Mouse (Mus musculus): ENCODE data around the gene Rfx1.

Rfx1 gene

DNA sequence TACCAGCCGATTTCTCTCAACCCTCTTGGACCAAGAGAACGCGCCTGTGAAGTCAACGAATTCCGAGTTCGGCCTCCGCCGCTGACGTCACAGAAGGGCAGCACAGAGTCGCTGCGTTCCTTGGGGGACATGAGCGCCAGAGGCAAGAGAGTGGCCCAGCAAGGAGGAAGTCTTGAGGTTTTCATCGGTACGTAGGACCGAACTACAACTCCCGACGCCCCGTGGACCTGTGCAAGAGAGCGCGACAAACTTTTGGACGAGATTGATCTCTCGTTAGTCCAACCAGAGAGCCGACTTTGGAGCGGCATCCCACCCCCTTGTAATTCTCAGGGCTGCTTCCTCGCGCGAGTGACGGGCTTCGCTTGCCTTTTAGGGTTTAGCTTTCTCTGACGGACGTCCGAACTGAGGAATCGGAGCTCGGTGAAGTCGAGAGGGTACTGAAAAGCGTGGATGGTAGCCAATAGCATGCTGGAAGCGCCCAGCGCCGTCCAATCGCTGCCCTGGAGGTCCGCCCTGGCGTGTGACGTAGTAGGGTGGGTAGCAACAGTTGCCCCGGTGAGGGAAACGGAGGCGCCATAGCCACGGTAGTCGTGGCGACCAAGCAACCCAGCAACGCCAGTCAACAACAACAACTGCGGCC is at the start of gene Rfx1:
TSS of gene Rfx1 (plus strand) at position 544 of the 640 bp plus-strand sequence.
- in situ Hi-C loops (cut with MboI) = no loop called here

DNA sequence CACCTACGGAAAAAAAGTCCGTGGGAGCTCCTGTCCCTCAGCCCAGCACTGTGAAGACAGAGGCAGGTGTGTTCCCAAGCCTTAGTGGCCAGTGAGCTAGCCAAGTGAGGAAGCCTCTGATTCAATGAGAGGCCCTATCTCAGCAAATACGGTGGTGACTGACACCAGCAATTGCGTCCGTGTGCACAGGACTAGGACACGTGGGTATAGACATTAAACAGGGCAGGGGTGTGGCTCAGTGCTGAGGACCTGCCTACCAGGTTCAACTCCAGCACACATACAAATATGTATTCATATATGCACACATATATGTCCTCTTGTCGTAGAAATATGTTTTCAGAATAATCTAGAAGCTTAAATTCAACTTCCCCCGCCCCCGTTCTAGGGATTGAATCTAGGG is 46.9 kb upstream of the Rfx1 start:
- in situ Hi-C loops (cut with MboI) = no loop called here

DNA sequence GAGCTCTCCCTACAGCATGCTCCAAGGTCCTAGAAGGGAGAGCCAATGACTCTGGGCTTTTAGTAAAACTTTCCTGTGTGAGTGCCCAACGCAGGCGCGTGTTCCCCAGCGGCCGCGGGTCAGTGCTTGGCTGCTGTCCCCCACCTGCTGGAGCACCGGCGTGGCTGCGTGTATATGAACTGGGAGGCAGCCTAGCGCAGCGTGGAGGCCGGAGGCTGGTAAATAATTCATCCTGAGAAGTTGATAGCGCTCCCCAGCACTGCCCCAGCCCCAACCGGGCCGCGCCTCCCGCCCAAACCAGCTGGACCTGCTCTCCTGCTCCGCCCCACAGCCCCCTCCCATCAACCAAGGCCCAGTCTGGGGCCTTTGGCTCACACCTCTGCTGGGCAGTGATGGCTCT is 45.5 kb upstream of the Rfx1 start, which contains the start of gene Palm3:
TSS of gene Palm3 (plus strand) at position 376 of the 400 bp plus-strand sequence.
- in situ Hi-C loops (cut with MboI) = no loop called here

DNA sequence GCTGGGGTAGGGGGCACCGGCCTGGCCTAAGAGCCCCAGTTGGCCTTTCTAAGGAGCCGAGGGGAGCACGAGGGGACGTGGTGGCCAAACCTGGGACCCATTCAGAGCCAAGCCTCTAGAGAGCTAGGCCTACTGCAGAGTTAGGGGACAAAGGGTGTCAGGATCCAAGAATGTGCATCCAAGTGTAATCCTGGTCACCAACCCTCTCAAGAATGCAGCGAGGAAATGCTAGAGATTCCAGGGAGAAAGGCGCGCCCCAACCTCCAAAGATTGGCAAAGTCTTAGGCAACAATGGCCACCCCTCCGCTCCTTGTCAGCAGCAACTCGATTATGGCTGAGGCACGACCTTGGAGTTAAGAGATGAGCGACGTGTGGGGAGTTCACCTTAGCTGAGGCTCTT is 45.1 kb upstream of the Rfx1 start:
- in situ Hi-C loops (cut with MboI) = no loop called here

DNA sequence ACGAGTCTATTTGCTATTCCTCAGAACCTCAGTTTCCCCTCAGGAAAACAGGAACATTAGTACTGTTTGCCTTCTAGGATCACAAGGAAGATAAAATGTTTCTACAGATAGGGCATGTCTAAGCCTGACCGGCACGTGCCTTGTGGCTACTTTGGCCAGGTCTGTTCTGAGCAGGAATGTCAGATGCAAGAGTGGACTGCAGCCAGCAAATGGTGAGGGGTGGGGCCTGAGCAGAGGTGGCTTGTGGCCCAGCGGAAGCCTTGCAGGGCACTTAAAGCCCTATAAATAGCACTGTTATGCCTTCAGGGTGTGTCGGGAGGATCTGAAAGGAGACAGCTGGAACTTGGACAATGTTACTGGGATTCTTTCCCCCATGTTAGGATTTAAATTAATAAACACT is 43.5 kb upstream of the Rfx1 start:
- in situ Hi-C loops (cut with MboI) = no loop called here

DNA sequence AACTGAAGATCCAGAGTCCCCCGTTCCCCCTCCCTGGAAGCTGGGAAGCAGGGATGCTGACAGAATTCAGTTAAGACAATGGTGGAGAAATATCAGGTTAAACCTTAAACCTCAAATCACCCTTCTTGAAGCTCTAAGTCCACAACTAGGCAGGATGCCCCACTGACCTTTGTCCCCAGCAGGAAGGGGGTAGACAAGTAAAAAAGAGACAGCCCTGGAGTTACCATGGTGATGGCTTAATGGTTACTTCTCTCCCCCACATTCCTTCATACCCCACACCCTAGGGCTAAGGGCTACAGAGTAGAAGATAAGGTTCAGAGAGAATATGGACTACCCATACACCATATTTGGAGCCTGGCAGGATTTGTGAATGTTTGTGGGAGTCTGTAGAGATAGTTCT is 43.0 kb upstream of the Rfx1 start:
- in situ Hi-C loops (cut with MboI) = no loop called here

DNA sequence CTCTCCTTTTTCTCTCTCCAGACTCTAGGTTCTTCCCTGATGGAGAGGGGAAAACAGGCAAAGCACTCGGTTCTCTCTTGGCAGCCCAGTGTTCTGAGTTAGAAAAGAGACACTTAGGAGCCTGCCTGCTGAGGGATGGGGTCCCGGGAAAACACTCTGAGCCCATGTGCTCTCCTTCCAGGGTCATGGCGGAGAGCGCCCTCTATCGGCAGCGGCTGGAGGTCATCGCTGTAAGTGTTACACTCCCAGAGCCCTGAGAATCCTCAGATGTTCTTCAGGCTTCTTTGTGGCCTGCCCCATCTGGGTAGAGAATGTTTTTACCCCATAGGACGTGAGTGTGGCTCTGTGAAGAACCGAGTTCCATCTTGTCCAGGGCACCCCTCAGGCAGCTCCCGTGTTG is 42.5 kb upstream of the Rfx1 start:
- in situ Hi-C loops (cut with MboI) = no loop called here

DNA sequence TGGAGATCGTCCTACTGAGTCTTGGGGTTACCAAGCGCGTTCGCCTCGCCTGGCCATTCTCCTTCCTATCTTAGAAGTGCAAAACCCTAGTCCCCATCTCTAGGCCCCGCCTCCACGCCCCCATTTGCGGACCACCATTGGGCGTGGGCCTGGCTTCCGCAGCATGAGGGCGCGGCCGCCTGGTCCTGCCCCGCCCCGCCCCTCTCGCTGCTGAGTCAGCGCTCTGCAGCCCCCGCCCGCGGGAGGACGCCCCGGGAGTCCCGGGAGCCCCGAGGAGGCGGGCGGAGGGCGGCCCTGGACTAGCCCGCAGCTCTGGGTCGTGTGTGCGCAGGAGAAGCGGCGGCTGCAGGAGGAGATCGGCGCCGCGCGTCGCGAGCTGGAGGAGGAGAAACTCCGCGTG is 40.8 kb upstream of the Rfx1 start:
- in situ Hi-C loops (cut with MboI) = no loop called here

DNA sequence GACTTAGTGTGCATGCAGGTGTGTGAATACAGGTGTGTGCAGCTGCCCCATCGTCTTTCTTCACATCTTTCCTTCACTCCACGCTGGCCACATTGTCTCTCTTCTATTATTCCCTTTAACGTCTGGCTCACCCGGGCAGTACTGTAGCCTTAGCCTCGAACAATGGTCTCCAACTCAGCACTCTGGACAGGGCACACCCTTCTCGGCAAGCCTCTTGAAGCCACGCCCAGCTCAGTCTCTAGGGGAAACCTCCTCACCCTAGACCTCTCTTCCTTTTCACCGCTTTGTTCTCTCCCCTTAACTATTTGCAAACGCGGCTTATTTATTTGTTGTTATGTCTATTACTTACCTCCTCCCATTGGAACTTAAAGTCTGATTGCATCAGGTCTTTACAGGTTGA is 39.2 kb upstream of the Rfx1 start:
- in situ Hi-C loops (cut with MboI) = no loop called here

DNA sequence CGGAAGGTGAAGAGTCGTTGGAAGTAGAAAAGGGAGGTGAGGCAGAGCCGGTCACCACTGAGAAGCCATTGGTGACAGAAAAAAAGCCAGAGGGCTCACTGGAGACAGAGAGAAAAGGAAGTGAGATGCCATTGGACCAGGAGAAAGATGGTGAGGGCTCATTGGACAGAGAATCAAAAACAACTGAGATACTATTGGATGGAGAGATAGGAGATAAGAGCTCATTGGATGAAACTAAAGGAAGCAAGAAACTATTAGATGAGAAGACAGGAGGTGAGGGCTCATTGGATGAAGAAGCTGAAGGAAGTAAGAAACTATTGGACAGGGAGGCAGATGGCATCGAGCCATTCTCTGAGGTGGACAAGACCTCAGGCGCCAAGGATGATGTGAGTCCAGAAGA is 37.4 kb upstream of the Rfx1 start:
- in situ Hi-C loops (cut with MboI) = no loop called here

DNA sequence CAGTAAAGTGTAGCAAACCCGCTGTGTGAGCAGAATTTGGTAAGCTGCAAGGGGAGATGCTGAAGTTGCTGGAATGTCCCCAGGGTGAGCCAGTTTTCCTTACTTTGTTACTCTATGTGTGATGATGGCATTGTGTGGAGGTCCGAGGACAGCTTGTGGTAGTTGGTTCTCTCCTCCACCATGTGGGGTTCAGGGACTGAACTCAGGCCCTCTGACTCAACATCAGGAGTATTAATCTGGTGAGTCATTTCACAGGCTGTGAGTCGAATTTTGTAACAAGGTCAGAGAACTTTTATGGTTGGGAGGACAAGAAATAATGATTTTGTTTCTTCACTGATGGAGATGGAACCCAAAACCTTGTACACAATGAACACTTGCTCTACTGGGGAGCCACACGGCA is 33.9 kb upstream of the Rfx1 start:
- in situ Hi-C loops (cut with MboI) = no loop called here

DNA sequence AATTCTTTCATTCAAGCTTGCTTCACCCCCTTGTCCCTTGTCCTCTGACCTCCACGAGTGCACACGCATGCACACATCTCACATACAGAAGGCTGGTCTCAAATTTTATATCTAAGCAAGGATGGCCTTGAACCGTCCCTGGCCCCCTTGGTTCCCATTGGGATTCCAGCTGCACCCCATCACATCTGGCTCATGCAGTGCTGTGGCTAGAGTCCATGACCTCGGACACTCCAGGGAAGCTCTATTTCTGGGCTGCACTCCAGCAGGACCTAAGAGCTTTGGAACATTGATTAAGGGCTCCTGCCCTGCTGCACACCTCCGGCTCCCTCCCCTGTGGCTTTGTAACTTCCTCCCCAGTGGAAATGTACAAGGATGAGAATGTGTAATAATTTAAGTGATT is 28.6 kb upstream of the Rfx1 start:
- in situ Hi-C loops (cut with MboI) = no loop called here

DNA sequence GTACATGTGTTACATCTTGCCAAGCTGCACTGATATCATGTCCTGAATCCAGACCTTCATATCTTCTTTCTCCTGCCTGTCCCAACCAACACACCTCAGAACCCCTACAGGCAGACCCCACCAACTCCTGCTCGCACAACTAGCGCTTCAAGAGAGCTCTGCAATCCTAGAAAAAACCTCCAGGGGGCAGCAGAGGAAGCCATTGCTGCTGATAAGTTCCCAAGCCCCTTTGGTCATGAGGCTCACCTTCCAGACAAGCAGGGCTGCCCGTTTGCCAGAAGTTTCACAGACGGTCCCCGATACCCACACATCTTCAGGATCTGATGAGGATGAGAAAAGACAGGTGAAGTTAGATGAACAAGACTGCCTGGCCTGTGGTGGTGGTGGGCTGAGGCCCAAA is 27.6 kb upstream of the Rfx1 start:
- in situ Hi-C loops (cut with MboI) = no loop called here

DNA sequence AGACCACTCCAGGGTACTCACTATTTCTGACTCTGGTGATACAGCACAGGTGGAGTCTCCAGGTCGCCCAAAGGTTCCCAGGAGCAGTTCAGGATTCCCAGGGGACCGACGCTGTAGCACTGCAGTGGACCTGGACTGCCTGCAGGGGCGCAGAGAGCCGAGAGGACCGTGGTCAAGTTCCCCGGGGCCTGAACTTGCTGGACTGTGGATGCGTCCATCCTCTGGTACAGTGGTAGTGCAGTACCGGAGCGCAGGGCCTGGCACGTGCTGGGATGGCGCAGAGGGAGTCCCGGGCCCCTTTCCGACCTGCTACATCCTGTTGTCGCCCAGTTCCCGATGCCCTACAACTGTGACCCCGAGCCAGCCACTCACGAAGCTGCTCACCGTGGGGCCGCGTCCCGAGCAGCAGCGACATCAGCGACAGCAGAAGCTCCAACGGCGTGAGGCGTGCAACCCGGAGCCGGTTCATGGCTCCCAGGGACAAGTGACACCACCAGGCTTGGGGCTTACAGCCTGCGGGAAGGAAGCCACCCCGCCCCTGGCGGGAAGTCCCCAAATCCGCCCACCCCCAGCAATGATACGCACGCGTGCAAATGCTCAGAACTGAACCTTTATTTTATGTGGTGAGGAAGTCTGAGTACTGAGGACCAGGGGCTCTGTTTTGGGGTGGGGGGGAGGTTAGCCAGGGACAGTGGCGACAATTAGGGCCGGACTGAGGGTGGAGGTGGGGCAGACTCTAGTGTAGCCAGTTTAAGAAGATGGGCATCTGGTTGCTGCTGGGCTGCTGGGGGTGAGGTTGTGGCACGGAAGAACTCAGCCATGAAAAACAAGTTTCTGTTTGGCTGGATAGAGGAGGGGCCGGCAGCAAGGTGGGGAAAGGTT is 24.3 kb upstream of the Rfx1 start, which contains the start of gene Il27ra:
TSS of gene Il27ra (minus strand) at position 524 of the 882 bp plus-strand sequence.
- in situ Hi-C loops (cut with MboI) = no loop called here

DNA sequence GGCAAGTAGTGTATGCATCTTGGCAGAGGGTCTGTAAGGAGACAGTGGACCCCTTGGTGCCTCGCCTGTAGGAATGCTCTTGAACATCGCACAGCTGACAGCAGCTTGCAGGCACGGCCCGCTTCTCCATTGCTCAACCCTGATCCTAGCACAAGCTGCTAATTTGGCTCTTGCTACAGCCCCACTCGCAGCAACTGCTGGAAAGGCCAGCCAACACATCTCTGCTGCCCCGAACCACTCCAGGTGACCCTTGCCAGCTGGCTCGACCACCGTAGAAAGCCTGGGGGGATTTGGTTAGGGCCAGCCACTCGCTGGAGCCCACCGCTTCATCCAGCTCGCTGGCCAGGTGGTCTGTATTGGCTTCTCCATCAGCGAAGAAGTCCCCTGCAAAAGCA is 23.7 kb upstream of the Rfx1 start:
- in situ Hi-C loops (cut with MboI) = no loop called here

DNA sequence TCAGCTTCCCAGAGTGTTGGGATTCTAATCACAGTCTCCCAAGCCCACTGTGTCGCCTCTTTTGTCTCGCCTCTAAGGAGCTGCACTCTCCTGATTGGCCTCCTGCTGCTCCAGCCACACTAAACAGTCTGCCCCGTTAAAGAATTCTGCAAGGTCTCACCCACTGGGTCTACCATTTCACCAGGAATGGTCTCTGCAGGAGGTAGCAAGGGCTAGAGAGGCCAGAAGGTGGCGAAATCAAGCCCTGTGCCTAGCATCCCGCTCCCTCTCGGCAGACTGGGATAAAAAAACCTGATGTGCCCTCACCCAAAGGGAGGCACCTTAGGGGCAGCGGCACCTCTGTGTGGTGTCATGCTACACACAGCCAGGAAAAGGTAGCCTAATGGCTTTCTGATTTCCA is 22.5 kb upstream of the Rfx1 start:
- in situ Hi-C loops (cut with MboI) = no loop called here

DNA sequence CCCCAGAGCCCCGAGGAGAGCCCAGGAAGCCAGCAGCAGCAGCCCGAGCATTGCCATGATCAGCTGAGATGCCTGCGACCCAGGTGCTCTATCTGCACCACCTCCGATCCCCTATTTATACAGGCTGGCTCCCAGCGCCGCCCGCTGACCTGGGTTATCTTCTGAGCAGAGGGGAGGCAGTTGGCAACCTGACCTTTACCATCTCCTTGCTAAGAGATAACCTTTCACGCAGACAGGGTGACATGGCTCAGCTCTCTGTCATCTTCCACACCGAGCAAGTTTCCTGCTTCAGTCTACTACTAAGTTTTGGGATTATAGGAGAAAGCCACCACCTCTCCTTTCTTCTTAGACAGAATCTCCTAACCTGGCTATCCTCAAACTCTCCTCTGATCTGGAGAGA is 21.7 kb upstream of the Rfx1 start, which contains the start of gene Rln3:
TSS of gene Rln3 (minus strand) at position 101 of the 400 bp plus-strand sequence.
- in situ Hi-C loops (cut with MboI) = no loop called here

DNA sequence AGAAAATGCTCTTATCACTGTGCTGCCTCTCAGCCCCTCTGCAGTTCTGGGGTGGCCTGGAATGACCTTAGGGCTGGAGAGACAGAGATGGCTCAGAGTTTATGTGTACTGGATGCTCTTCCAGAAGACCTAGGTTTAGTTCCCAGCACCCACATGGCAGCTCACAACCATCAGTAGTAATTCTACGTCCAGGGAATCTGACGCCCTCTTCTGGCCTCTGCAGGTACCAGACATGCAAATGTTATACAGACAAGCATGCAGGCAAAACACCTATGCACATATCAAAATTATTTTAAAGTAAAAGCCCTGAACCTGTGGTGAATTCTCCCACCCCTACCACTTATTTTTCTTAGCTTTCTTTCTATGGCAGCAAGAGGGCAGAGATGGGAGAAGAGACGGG is 20.1 kb upstream of the Rfx1 start:
- in situ Hi-C loops (cut with MboI) = no loop called here

DNA sequence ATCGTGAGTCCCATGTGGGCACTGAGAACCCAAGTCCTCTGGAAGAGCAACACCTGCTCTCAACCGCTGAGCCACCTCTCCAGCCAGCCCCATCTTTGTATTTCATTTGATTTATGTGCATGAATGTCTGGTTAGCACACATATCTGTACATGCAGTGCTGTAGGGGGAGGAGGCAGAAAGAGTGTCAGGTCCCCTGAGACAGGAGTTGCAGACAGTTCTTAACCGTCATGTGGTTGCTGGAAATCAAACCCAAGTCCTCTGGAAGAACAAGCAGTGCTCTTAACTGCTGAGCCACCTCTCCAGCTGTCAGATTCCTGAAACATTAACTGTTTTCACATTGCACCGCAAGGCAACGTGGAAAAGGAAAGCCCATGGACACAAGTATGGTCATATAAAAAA is 18.5 kb upstream of the Rfx1 start:
- in situ Hi-C loops (cut with MboI) = no loop called here

DNA sequence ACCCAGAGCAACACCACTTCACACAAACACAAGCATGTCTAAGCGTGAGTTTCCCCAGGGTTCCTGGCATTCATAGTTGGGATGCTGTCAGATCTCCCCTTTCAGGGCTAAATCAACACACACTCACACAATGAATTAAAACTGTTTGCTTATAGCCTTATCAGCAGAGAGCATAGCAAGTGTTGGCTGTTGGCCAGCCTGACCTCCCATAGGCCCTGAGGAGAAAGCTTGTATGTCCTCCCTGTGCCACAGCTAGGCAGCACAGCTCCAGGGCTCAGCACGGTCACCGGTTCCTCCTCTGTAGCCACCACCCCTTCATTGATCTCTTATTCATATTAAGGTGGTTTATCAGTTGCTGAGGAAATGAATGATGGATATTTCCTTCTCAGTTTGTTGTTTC is 13.9 kb upstream of the Rfx1 start:
- in situ Hi-C loops (cut with MboI) = no loop called here

DNA sequence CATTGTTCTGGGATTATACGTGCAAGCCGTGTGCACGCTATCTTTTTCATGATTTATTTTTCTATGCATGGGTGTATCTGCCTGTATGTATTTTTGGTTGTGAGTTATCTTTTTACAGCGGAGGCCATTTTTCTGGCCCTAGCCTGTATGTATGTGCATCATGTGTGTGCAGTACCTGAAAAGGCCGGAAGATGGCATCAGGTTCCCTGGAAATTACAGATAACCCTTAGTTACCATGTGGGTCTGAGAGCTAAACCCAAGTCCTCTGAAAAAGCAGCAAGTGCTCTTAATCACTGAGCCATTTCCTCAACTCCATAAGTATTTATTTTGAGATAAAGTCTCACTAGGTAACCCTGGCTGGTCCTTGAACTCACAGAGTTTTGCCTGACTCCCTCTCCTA is 13.4 kb upstream of the Rfx1 start:
- in situ Hi-C loops (cut with MboI) = no loop called here

DNA sequence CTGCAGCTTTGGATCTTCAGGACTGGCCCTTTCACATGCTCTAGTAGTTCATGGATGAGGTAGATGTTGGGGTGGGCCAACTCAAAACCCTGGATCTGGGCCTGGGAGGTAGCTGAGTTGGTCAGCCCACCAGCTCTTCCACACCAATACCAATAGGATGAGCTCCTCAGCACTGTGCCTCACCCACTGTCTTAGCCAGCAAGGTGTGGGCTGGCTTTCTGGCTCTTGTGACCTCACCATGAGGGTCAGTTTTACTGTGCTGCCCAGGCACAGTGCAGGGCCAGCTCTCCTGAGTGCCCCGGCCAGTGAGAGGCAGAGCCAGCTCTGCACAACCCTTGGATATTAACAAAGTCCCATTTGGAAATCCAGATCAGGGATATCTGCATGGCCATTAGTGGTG is 8.8 kb upstream of the Rfx1 start:
- in situ Hi-C loops (cut with MboI) = no loop called here

DNA sequence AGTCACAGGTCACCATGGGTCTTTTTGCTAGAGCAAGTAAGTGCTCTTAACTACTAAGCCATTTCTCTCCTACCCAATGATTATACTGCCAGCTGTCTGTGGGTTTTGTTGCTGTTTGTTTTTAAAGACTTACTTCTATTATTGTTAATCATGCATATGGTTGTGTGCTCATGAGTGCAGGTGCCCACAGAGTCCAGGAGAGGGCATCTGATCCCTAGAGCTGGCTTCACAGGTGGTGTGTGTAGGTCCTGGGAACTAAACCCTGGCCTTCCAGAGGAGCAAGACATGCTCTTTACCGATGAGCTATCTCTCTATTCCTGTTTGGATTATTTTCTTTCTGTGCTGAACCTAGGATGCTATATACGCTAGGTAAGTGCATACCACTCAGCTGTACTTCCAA is 7.4 kb upstream of the Rfx1 start:
- in situ Hi-C loops (cut with MboI) = no loop called here
